Mouse (Mus musculus) neural tube, embryonic 14.5 days (tissue): ENCODE measurements around the gene Tlr12. TPM values are rescaled to one million over a fixed set of nuclear protein-coding genes. Genes with fewer than 3 reads are reported as not detected.
A peak's percentile ranks its signal among the peaks of the same experiment; 100 is the strongest.
"Not testable (repeated sequence)": the region's sequence is repeated elsewhere in the genome, so short reads cannot be mapped to it uniquely, and the experiment has no call there.

Experiments
- ATAC-seq: fragments of 200-750 bp; cut with Nextera tagmentation; 2 replicates; pipeline ENCODE4 v1.8.0; 2017; ENCODE audit warnings: low read depth, mild to moderate bottlenecking, moderate TSS enrichment, moderate library complexity
- H3K27ac ChIP-seq: fragments of 300-500 bp; sonication (generic); 2 replicates; pipeline ENCODE4 v1.5.1; 2014; ENCODE audit warnings: low read depth, mild to moderate bottlenecking, control low read depth, low read length, moderate library complexity, mixed read lengths
- H3K27me3 ChIP-seq: fragments of 300-500 bp; sonication (generic); 2 replicates; pipeline ENCODE4 v1.6.1; 2014; ENCODE audit warnings: low read length; ENCODE audit not compliant: control insufficient read depth, insufficient read depth
- H3K36me3 ChIP-seq: fragments of 300-500 bp; sonication (generic); 2 replicates; pipeline ENCODE4 v1.6.1; 2014; ENCODE audit warnings: low read length, mixed read lengths; ENCODE audit not compliant: control insufficient read depth, insufficient read depth
- H3K4me1 ChIP-seq: fragments of 300-500 bp; sonication (generic); 2 replicates; pipeline ENCODE4 v1.6.1; 2014; ENCODE audit warnings: low read length; ENCODE audit not compliant: control insufficient read depth, insufficient read depth
- H3K4me2 ChIP-seq: fragments of 300-500 bp; sonication (generic); 2 replicates; pipeline ENCODE4 v1.6.1; 2014; ENCODE audit warnings: mild to moderate bottlenecking, low read depth, low read length, control low read depth
- H3K4me3 ChIP-seq: fragments of 300-500 bp; sonication (generic); 2 replicates; pipeline ENCODE4 v1.5.1; 2014; ENCODE audit warnings: low read depth, low read length, control low read depth, mixed read lengths
- H3K9ac ChIP-seq: fragments of 300-500 bp; sonication (generic); replicated peaks from 2 replicates; pipeline ENCODE4 v1.6.1; 2014; ENCODE audit warnings: low read depth, mild to moderate bottlenecking, control low read depth, low read length, mixed read lengths
- H3K9me3 ChIP-seq: fragments of 300-500 bp; sonication (generic); 2 replicates; pipeline ENCODE4 v1.6.1; 2016; ENCODE audit warnings: low read length; ENCODE audit not compliant: control insufficient read depth
- WGBS: fragments of 180-500 bp; shearing (Covaris S2); extraction: QIAGEN DNeasy Blood & Tissue Kit; methylation state at CpG from one replicate; pipeline ENCODE4 v1.1.7; 2014; 5-methylcytosine and 5-hydroxymethylcytosine counted together
- polyA plus RNA-seq: library from polyadenylated mRNA; unstranded; fragments of >200 nt; fragmentation: Nextera tagmentation; extraction: Ambion mirVana; gene quantifications from 2 replicates; pipeline ENCODE4 v1.2.1, GENCODE M21; 2014

Gene Tlr12
- 0.35 and 0.48 TPM in 2 replicates for polyA plus RNA-seq

DNA sequence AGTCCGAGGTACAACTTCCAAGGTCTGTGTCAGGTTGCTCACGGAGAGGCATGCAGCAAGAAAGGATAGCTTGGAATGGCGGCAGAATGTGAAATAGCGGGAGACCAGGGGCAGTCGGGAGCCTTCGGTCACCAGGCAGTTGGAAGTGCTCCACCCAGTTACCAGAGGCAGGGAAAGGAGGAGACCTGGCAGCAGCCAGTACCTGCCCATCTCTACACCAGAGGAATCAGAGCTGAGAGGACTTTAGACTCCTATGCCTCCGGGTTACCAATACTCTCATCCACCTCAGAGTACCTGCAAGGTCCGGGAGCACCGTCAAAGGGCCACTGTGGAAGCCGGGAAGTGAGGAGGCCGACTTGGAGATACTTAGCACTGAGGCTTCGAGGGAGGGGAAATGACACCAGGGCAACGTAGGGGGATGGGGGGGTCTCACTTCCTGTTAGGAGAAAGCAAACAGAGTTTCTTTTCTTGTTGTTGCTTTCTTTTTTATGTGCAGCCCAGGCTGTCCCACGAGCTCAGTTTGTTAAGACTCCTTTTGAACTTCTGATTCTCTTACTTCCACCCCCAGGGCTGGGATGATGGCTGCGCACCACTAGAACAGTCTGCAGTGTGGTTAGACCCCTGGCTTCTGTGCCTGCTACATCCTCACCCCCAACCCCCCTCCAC is at the start of gene Tlr12:
Gene Tlr12 (minus strand): TSS at position 374 of the 666 bp plus-strand sequence.
- H3K27ac ChIP-seq = no peak within 1 kb of the TSS
- no peak within 1 kb of the TSS for H3K9ac ChIP-seq
- H3K4me1 ChIP-seq = no peaks in the 10 kb centered on the region
- H3K4me2 ChIP-seq = no peak within 1 kb of the TSS
- no peak for ATAC-seq
- WGBS = 76% methylated on average over 15 of the region's 15 CpGs
- H3K4me3 ChIP-seq = no peak within 1 kb of the TSS
- H3K36me3 ChIP-seq = no peaks in the 10 kb centered on the region
- H3K9me3 ChIP-seq = no peaks in the 10 kb centered on the region
- H3K27me3 ChIP-seq = no peaks in the 10 kb centered on the region

DNA sequence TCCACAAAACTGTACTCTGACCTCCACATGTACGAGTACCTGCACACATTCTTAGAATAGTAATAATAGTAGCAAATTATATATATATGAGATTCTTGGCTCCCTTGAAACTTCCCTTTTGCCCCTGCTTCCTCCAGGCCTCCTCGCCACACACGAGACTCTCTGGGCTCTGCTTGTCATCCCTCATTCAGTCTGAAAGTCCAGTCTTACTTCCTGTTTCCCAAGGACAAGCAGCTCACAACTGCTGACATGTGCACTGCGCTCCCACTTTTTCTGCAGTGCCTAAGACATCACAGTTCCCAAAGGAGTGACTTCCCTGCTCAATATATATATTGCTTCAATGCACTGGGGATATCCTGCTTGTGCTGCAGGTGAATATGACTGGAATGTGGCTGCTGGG is 48.8 kb upstream of the Tlr12 start:
- ATAC-seq, H3K9ac ChIP-seq: not testable (repeated sequence)
- 80% methylated on average over 4 of the region's 4 CpGs for WGBS

DNA sequence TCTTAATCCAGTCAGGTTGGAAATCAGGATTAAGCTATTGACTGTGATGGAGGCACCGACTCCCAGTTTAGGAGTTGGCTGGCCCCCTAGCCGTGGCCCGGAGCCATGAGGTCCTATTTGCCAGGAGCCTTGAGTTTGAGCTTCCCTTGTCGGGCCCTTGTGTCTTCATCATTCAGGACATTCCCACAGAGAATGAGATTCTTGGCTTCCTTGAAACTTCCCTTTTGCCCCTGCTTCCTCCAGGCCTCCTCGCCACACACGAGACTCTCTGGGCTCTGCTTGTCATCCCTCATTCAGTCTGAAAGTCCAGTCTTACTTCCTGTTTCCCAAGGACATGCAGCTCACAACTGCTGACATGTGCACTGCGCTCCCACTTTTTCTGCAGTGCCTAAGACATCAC is 47.9 kb upstream of the Tlr12 start:
- H3K9ac ChIP-seq, H3K9me3 ChIP-seq, H3K36me3 ChIP-seq, H3K4me2 ChIP-seq, ATAC-seq, H3K27ac ChIP-seq, H3K4me3 ChIP-seq, H3K4me1 ChIP-seq, H3K27me3 ChIP-seq: not testable (repeated sequence)
- 73% methylated on average over 7 of the region's 7 CpGs for WGBS

More for the DNA sequence above, 48.8 kb upstream of the Tlr12 start:
- H3K9me3 ChIP-seq, H3K4me2 ChIP-seq, H3K27ac ChIP-seq, H3K36me3 ChIP-seq, H3K4me3 ChIP-seq, H3K27me3 ChIP-seq: not testable (repeated sequence)
- peaks cover 14% of the 10 kb centered on the region; the same call in 1 of the 2 replicates for H3K4me1 ChIP-seq

DNA sequence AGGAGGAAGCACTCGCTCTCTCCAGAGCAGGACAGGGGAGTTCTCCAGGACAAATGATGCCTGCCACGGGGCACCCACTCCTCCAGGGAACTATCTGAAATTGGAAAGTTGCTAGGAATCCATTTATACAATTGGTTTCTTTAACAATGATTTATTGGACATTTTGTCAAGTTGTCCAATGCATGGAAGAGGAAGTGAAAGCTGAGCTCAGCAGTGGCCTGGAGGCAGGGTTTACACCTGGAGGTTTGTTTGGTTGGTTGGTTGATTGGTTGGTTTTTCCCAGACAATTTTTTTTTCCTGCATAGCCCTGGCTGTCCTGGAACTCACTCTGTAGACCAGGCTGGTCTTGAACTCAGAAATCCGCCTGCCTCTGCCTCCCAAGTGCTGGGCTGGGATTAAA is 45.6 kb upstream of the Tlr12 start:
- Histone ChIP-seq H3K9me3 (no peaks in the 10 kb centered on the region), H3K4me2 (no peak overlapping the region), H3K9ac (no peak overlapping the region), H3K4me1 (no peaks in the 10 kb centered on the region), H3K4me3 (no peak overlapping the region), H3K27ac (no peak overlapping the region), H3K36me3 (no peaks in the 10 kb centered on the region), H3K27me3 (no peaks in the 10 kb centered on the region)
- no peak for ATAC-seq
- WGBS = 72% methylated on average over 3 of the region's 3 CpGs

DNA sequence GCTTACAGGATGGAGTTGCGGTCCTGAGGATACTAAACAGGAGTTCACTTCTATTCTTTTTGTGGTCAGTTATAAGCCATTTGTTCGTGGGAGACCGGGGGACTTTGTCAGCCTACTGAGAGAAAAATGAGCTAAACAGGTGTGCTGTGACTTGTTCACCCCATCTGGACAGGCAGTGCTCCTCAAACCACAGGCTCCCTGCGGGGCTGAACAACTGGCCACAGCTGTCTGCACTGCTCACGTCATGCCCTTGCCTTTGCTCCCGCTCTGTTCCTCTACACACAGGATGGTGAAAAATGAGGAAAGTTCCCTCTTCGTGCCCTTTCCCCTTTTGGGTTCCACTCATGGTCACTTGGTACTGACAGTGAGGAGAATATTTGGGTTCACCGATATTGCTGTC is 42.6 kb upstream of the Tlr12 start:
- H3K4me2 ChIP-seq = no peak overlapping the region
- H3K4me1 ChIP-seq = peaks cover 14% of the 10 kb centered on the region
- no peaks in the 10 kb centered on the region for H3K36me3 ChIP-seq
- no peak overlapping the region for H3K27ac ChIP-seq
- no peak overlapping the region for H3K4me3 ChIP-seq
- no peaks in the 10 kb centered on the region for H3K9me3 ChIP-seq
- no peak for ATAC-seq
- WGBS = 85% methylated on average over 8 of the region's 8 CpGs
- no peak overlapping the region for H3K9ac ChIP-seq
- H3K27me3 ChIP-seq = no peaks in the 10 kb centered on the region

DNA sequence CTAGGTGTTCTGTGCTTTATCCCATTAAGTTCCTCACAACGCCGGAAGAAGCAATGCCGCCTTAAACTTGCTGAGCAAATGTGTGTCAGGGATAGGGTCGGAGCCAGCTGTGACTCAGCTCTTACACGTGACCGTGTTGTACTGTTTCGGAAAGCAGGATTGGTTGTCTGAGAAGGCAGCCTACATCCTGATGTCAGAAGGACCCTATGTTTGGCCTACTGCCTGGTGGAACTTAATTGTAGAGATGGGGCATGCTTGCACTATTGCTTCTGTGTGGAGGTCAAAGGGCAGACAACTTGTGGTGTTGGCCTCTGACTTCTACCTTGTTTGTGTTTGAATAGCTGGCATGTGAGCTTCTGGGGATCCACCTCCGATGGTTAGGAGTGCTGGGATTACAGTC is 41.8 kb upstream of the Tlr12 start:
- no peak overlapping the region for H3K4me3 ChIP-seq
- no peak overlapping the region for H3K27ac ChIP-seq
- ATAC-seq = no peak
- H3K9ac ChIP-seq = no peak overlapping the region
- H3K4me2 ChIP-seq = no peak overlapping the region
- H3K27me3 ChIP-seq = no peaks in the 10 kb centered on the region
- 90% methylated on average over 8 of the region's 8 CpGs for WGBS
- H3K36me3 ChIP-seq = no peaks in the 10 kb centered on the region
- peaks cover 18% of the 10 kb centered on the region for H3K4me1 ChIP-seq
- no peaks in the 10 kb centered on the region for H3K9me3 ChIP-seq

GRCm38 (mm10) chr4:128655446-128655845 is 37.0 kb upstream of the Tlr12 start:
- ATAC-seq = no peak
- no peaks in the 10 kb centered on the region for H3K9me3 ChIP-seq
- H3K4me1 ChIP-seq = peaks cover 39% of the 10 kb centered on the region
- peak overlapping the region; percentile 89 for H3K9ac ChIP-seq
- 1% methylated on average over 12 of the region's 12 CpGs for WGBS
- H3K4me2 ChIP-seq = peak overlapping the region; percentile 77
- peak overlapping the region; percentile 91 for H3K27ac ChIP-seq
- H3K4me3 ChIP-seq = peak overlapping the region; percentile 75
- H3K27me3 ChIP-seq = no peaks in the 10 kb centered on the region
- H3K36me3 ChIP-seq = no peaks in the 10 kb centered on the region

DNA sequence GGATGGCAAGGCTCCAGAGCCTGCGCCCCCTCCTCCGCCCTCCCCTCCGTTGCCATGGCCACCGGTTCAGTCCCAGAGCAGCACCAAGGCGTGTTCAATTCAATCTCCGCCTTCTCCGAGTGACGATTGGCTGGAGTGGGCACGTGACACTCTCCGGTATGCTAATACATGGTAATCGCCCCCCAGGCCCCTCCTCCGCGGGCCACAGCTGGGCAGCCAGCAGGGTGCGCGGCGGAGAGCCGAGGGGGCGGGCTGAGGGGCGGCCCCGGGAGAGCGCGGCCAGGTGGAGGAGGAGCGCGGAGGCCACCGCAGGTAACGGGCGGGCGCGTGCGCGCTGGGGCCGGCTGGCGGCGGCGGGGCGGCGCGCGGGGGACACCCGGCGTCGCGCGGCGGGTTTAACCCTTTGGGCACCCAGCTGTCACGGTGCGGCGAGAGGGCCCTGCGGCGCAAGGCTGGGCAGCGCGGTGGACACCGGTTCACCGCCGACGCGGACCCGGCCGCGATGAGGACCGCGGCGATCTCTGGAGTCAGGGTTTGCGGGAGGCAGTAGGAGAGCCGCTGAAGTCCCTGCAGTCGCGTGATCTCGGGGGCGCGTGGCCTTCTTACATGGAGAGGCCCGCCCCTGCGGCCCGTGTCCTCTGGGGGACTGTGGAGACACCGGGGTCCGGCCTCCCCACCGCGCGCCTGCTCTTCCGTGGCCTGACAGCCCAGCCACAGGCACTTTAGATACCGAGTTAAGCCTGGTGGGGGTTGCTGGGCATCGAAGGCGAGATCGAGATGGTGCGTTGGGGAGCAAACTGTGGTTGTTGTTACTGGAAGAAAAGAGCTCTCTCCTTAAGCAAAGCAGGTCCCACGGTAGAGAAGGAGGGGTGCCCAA is 36.3 kb upstream of the Tlr12 start, which contains the start of gene Phc2:
Gene Phc2 (plus strand): TSS at position 198 of the 877 bp plus-strand sequence.
- ATAC-seq = peak; percentile 96
- H3K36me3 ChIP-seq = no peaks in the 10 kb centered on the region
- peak within 1 kb of the TSS; percentile 77 for H3K4me2 ChIP-seq
- peak within 1 kb of the TSS; percentile 75 for H3K4me3 ChIP-seq
- H3K4me1 ChIP-seq = peaks cover 39% of the 10 kb centered on the region
- H3K9me3 ChIP-seq = no peaks in the 10 kb centered on the region
- H3K27ac ChIP-seq = peak within 1 kb of the TSS; percentile 91
- no peaks in the 10 kb centered on the region for H3K27me3 ChIP-seq
- peak within 1 kb of the TSS; percentile 89 for H3K9ac ChIP-seq
- under 1% methylated on average over 68 of the region's 85 CpGs for WGBS
